Mouse (Mus musculus): ENCODE results near the gene Slk.

Slk gene

GRCm38 (mm10) chr19:47579225-47579787, at the start of gene Slk:
Slk (plus strand) TSS chr19:47579678.
- DNase-seq (ENCODE audit: low read depth, low spot score) = peak; percentile 92

GRCm38 (mm10) chr19:47531309-47531708, 48.2 kb upstream of the Slk start:
- no peak for DNase-seq (ENCODE audit: low read depth, low spot score)

- DNase-seq (ENCODE audit: low read depth, low spot score) = peak; percentile 78
Measured at GRCm38 (mm10) chr19:47532449-47532848, 47.0 kb upstream of the Slk start.

GRCm38 (mm10) chr19:47534131-47534530, 45.3 kb upstream of the Slk start:
- no peak for DNase-seq (ENCODE audit: low read depth, low spot score)

- DNase-seq (ENCODE audit: low read depth, low spot score) = peak; percentile 100
Measured at GRCm38 (mm10) chr19:47536521-47537299, 42.8 kb upstream of the Slk start.

GRCm38 (mm10) chr19:47537300-47537792, 42.1 kb upstream of the Slk start, which contains the start of gene Stn1:
Stn1 (minus strand) TSS chr19:47537507.
- DNase-seq (ENCODE audit: low read depth, low spot score) = no peak

GRCm38 (mm10) chr19:47537879-47538278, 41.6 kb upstream of the Slk start:
- no peak for DNase-seq (ENCODE audit: low read depth, low spot score)

- DNase-seq (ENCODE audit: low read depth, low spot score) = peak; percentile 39
Measured at GRCm38 (mm10) chr19:47538801-47539200, 40.7 kb upstream of the Slk start.

- no peak for DNase-seq (ENCODE audit: low read depth, low spot score)
Measured at GRCm38 (mm10) chr19:47542441-47542840, 37.0 kb upstream of the Slk start.

GRCm38 (mm10) chr19:47545055-47545454, 34.4 kb upstream of the Slk start:
- DNase-seq (ENCODE audit: low read depth, low spot score) = no peak

GRCm38 (mm10) chr19:47545528-47545927, 34.0 kb upstream of the Slk start:
- no peak for DNase-seq (ENCODE audit: low read depth, low spot score)

GRCm38 (mm10) chr19:47548432-47549076, 30.9 kb upstream of the Slk start:
- no peak for DNase-seq (ENCODE audit: low read depth, low spot score)

GRCm38 (mm10) chr19:47549174-47549573, 30.3 kb upstream of the Slk start:
- DNase-seq (ENCODE audit: low read depth, low spot score) = no peak

GRCm38 (mm10) chr19:47549584-47549983, 29.9 kb upstream of the Slk start:
- no peak for DNase-seq (ENCODE audit: low read depth, low spot score)

- DNase-seq (ENCODE audit: low read depth, low spot score) = no peak
Measured at GRCm38 (mm10) chr19:47559145-47559544, 20.3 kb upstream of the Slk start.

GRCm38 (mm10) chr19:47559751-47560512, 19.5 kb upstream of the Slk start:
- DNase-seq (ENCODE audit: low read depth, low spot score) = no peak

- no peak for DNase-seq (ENCODE audit: low read depth, low spot score)
Measured at GRCm38 (mm10) chr19:47560544-47561161, 18.8 kb upstream of the Slk start.

GRCm38 (mm10) chr19:47561996-47562441, 17.5 kb upstream of the Slk start:
- DNase-seq (ENCODE audit: low read depth, low spot score) = no peak

- no peak for DNase-seq (ENCODE audit: low read depth, low spot score)
Measured at GRCm38 (mm10) chr19:47563715-47564114, 15.8 kb upstream of the Slk start.

- DNase-seq (ENCODE audit: low read depth, low spot score) = no peak
Measured at GRCm38 (mm10) chr19:47565031-47565654, 14.3 kb upstream of the Slk start.

- no peak for DNase-seq (ENCODE audit: low read depth, low spot score)
Measured at GRCm38 (mm10) chr19:47565994-47566393, 13.5 kb upstream of the Slk start.

Data from ZHBTc4 (cell line).